Mouse (Mus musculus) ES-Bruce4 (cell line): ENCODE data around the gene D930048N14Rik.

Source experiments
- CTCF ChIP-seq: IDR thresholded peaks from one replicate; pipeline ENCODE4 v1.8.1; 2011; ENCODE audit warnings: low read depth, low read length
- POLR2A ChIP-seq: IDR thresholded peaks from one replicate; pipeline ENCODE4 v1.8.1; 2011; ENCODE audit warnings: low read length; ENCODE audit not compliant: insufficient read depth

DNA sequence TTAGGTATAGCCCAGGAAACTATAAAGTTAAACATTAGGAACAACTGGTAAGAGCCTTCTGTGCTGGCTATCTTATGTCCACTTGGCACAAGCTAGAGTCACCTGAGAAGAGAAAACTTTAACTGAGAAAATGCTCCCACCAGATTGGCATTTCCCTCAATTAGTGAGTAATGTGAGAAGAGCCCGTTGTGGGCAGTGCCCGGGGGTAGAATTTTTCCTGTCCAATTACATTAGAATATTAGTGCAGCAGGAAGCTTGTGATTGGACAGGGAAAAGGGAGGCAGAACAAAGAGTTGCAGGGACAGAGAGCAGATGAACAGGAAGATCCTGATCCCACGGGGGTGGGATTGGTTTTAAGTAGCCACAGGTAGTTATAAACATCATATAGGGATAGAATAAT, 52.1 kb downstream of the D930048N14Rik start:
- TF ChIP-seq POLR2A (no peak), CTCF (no peak)
